Mouse (Mus musculus) WW6 (cell line): ENCODE data around the gene Wdr34.

Experiments
- DNase-seq: peaks from one replicate; pipeline ENCODE4 v3.0.0-alpha.2; 2013; ENCODE audit warnings: low read depth, low spot score

The Wdr34 gene

DNA sequence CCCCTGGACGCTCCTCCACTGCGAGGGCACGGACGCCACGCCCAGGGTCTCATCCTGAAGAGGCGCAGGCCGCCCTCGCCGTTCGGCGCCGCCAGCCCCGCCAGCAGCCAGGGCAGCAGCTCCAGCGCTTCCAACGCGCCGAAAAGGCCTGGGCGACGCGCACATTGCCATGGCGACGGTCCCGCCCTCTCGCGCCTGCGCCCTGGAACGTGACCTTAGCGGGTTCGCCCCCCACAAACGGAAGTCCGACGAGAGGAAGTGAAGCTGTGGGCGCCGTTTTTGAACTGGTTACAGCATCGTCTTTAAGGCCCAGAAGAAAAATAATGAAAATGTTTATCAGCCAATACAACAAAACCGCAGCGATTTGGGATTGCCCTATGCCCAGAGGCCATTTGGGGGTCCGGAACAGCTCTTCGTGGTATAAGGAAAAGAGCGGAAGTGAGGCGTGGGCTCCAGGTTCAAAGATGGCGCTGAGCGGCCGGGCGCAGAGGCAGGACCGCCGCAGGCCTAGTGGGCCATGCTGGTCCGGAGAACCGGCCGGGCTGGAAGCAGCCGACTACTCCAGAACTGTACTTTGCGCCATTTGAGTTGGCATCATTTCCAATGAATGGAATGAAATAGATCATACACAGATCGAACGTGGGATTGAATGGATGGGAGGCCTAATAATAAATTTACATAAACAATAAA lies at the start of gene Wdr34:
Gene Wdr34 (minus strand): TSS at position 183 of the 690 bp plus-strand sequence.
- peak; percentile 87 for DNase-seq

DNA sequence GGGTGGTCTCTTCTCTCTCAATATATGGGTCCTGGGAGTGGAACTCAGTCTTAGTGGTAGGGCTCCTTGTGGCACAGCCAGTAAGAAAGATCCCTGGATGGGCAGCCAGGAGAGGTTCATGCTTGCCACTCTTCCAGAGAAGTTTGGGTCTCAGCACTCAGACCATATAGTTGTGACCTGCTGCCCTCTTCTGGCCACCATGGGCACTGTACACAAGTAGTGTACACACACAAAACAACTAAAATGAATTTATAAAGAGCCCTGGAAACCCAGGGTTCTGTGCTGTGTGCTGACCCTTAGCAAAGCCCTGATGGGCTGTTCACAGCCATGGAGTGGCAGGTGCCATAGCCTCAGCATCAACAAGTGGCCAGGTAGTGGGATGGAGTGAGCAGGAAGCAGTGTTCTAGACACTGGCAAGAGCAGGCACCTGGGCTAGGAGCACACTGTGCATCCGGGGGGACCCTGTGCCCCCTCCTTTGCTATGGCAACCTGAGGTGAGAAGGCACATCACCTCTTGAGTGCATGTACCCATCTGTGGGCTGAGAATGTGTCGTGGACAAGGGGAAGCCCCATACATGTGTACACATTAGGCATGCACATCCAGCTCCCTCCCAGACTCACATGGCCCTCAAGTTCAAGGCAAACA lies 47.3 kb upstream of the Wdr34 start:
- no peak for DNase-seq

DNA sequence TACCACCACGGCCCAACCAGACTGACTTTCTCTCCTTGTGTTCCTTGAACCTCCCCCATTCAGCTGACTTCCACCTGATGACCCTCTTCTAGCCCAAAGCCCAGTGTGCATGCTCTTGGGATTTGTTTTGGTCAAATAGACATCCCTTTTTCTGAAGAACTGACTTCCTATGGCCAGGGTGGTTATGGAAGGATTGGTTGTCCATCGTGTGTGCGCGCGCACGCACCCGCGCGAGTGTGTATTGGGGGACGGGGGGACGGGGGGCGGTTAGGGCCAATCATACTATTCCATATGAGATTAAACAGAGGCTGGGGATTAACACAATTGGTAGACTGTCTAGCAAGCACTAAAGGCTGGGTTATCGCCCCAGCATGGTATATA lies 45.5 kb upstream of the Wdr34 start:
- no peak for DNase-seq

DNA sequence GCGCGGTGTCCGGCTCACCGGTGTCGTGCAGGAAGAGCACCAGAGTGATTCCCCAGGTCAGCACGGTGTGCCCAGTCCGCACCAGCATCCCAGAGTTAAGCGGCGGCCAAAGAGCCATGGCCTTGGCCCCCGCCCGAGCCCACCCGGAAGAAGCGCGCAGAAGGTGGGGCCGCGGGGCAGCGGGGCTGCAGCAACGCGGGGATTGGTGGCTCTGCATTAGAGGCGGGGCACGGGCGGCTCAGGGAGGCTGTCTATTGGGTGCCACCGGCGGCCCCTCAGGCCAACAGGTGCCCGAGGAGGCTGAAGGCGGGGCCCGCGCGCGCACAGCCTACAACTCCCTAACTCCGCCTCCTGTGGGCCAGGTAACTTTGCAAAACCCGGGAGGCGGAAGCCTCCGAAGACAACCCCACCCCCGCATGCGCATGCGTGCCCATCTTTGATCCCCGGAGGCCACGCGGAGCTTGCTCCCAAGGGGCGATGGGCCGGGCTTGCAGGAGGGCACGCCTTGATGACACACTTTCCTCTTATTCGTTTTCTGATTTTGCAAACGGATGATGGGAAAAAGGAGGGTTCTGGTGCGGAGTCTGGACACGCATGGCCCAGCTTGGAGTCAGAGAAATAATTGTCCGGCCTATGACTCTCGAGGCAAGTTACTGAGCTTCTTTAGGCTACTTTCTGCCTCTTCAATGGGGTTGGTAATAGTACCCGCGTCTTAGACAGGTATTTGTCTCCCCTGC lies 45.0 kb upstream of the Wdr34 start, which contains the start of gene Zdhhc12:
Gene Zdhhc12 (minus strand): TSS at position 178 of the 737 bp plus-strand sequence.
- peak; percentile 98 for DNase-seq

DNA sequence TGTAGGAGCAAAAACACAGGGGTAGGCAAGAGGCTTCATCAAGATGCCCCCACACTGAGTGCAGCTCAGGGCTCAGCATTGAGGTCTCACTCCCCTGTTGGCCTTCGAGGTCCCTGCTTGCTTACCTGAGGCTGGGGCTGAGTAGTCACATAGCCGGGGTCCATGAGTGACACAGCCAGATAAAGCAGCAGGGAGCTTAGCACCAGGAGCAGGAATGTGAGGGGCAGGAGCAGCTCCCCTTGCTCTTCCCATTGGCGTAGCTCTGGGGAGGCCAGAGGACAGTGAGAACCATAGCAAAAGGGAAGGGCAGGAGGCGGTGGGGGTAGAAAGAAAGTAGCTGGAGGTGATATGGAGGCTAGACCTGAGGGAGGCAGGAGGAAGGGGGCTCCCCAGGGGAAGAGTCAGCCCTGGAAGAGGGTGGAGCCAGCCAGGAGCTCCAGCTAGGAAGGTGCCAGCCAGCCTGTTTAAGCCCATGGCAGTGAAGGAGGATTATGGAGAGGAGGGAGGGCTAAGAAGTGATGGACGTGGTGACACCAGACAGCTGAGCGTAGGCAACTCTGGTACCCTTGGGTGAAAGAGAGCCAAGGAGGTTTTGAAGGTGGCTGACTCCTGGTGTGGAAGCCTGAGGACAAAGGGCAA lies 43.7 kb upstream of the Wdr34 start:
- DNase-seq, result no peak

DNA sequence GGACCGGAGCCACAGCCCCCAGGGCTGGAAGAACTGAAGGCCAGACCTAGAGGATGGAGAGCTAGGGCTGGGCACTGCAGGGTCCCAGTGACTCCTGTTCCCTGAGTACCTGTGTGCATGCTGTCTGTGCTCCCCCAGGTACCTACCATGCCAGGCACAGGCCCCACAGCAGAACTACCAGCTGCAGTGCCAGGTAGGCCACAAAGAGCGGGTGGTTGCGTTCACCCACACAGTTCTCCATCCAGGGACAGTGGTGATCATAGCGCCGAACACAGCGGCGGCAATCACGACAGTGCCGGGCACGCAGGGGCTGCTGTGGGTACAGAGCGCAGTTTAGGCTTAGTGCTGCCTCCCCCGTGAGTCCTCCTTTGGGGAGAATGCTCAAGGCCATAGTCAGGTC lies 42.8 kb upstream of the Wdr34 start:
- DNase-seq, result no peak

DNA sequence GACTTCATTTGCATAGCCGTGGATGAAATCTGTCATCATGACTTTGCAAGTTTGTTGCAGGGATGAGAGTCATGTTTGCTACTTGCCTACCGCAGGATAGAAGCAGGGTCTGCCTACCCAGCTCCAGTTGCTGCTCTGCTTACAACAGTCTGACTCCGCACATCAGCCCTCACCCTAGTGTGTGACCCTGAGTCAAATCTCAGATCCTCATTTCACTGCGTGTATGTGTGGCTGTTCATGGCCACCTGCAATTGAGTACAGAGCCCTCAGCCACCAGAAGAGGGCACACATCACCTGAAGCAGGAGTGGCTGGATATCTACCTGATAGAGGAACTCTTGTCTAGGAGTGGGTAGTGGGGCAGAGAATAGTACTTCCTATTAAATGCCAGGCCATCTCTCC lies 38.6 kb upstream of the Wdr34 start:
- no peak for DNase-seq

DNA sequence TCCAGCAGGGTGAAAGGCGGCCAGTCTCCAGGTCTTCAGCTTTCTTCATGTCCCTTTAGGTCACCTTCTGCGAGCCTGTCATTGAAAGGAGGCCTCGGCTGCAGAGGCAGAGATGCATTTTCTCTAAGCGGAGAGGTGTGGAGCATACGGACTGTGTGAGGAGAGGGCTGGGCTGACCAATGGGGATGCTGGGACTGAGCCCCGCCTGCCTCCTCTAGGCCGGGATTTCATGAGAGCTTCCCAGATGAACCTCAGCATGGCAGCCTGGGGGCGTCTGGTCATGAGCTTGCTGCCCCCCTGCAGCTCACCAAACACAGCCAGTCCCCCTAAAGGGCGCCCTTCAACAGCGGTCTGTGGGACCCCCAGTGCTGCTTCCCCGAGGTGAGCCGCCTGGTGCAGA lies 36.0 kb upstream of the Wdr34 start:
- no peak for DNase-seq

DNA sequence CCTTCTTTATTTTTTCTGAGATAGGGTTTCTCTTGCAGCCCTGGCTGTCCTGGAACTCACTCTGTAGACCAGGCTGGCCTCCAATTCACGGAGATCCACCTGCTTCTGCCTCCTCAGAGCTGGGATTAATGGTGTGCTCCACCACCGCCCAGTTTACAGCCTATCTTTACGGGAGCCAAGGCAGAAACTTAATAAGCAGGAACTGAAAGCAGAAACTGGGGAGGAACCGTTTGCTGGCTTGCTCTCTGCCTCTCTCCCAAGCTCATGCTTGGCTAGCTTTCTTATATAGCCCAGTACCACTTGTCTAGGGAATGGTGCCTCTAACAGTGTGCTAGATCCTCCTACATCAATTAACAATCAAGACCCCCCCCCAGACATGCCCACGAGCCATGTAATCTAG lies 35.4 kb upstream of the Wdr34 start:
- DNase-seq, result no peak

DNA sequence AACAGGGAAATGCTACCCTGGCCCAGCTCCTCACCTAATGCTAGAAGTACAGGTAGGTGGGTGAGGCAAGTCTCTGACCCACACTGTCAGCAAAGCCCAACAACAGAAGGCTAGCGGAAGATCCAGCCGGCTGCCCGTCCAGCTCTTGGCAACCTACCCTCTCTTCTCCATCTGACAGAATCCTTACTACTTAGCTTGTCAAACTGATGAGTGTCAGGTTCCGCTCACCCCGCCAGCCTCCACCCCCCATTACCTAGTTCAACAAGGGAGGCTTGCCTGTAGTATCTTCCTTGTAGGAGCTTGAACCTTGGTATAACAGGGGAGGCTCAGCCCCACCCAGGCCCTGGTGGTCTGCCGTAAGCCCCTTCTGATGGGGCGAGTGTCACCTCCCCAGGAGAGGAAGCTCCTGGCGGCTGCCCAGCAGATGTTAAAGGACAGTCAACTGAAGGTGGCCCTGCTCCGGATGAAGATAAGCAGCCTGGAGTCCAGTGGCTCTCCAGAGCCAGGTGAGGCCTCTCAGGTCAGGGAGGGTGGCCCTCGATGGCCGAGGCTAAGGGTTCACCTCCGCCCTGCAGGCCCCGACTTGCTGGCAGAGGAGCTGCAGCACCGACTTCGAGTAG lies 31.6 kb upstream of the Wdr34 start:
- no peak for DNase-seq

DNA sequence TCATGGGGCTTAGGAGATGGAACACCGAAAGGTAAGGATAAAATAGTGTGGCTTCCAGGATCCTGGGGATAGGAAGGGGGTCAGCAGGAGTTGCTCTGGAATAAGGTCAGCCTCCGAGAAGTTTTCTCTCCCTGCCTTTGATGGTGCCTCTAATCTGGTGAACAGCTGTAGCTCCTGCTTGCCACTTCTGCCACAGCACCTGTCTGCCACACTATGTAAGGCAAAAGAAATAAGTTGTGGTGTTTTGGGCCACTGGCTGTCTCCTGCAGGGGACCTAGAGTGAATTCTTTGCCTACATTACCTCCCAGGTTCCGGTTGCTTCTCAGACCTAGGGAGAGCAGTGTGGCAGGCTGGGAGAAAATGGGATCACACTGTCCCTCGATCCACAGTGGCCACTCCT lies 30.1 kb upstream of the Wdr34 start:
- no peak for DNase-seq

DNA sequence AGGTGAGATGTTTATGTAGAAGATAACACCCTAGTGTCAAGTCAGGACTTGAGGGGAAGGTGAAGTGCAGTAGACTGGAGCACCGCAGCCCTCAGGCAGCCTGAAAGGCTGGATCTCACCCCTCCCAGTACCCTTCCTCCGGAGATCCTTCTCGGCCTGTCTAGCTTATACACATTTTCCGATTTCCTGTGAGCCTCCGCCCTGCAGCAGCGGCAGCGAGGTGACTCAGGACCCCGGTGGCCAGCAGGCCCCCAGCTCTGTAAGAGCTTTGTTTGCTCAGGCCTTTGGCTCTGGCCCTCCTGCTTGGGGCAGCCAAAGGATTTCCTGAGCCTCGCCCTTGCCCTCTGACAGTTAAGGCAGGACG lies 29.6 kb upstream of the Wdr34 start:
- no peak for DNase-seq

DNA sequence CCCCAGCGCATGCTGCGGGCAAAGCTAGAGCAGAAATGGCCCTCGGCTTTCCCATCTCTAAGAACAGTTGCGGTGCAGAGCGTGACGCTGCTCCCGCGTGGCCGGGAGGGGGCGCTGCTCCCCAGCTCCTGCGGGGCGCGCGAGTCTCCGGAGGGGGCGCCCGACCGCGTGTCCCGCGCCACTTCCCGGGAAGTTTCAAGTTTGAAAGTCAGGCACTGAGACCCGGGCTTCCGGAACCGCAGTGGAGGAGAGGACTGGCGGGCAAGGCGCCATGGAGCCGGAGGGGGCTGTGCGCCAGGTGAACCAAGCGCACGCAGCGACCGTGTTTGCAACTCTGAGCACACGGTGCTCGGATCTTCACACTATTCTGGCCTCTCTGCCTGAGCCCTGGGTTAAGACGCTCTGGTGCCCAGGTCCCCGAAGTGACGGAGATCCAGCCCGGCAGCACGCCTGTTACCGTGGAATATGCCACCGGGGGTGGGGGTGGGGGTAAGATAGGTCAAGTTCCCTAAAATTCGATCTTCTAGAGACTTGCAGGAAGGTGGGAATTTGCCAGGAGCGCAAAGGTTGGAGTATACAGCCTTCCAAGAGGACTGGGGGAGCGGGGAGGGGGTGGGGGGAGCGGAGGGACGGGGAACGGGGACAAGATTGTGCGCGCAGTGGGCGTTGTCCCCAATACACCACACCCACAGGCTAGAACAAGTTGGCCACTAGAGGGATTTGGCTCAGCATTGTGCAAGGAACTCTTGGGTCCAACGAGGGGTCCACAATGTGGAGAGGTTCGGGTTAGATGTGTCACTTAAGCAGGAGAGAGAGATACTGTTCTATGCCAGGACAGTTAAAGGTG lies 29.0 kb upstream of the Wdr34 start, which contains the start of gene Pkn3:
Gene Pkn3 (plus strand): TSS at position 183 of the 847 bp plus-strand sequence.
- DNase-seq, result peak; percentile 82

DNA sequence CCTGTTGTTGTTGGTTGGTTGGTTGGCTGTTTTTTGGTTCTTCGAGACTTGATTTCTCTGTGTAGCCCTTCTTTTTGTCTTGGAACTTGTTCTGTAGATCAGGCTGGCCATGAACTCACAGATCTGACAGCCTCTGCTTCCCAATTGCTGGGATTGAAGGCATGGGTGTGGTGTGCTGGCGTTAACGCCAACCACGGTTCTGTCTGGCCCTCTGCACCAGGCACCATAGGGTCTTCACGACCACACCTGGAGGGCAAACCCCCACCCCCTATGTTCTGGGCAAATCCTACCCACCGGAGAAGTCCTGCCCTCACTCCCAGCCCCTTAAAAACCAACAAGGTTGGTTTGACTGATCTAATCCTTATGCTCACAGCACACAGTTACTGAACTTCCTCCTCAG lies 28.3 kb upstream of the Wdr34 start:
- DNase-seq, result no peak

DNA sequence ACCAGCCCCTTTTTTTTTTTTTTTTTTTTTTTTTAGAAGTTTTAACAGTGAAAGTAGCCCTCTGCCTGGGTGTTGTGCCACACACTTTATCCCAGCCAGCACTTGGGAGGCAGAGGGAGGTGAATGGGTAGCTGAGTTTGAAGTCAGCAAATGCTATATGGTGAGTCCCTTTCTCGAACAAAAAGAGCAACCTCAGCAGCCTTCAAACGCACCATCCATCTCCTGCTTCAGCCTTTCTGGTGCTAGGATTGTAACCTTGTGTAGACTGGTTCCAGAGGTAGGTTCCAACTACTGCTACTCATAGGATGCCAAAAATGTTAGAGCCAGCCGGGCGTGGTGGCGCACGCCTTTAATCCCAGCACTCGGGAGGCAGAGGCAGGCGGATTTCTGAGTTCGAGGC lies 27.8 kb upstream of the Wdr34 start:
- no peak for DNase-seq

DNA sequence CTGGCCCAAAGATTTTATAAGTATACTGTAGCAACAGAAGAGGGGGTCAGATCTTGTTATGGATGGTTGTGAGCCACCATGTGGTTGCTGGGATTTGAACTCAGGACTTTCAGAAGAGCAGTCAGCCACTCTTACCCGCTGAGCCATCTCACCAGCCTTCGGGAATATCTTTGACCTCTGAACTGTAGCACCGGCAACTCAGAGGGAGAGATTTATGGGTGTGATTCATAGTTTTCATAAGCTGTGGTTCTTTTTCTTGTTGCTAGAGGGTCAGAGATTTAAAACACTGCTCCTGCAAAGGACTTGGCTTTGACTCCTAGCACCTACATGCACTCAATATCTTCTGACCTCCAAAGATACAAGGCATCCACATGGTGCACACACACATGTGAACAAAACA lies 26.9 kb upstream of the Wdr34 start:
- no peak for DNase-seq

DNA sequence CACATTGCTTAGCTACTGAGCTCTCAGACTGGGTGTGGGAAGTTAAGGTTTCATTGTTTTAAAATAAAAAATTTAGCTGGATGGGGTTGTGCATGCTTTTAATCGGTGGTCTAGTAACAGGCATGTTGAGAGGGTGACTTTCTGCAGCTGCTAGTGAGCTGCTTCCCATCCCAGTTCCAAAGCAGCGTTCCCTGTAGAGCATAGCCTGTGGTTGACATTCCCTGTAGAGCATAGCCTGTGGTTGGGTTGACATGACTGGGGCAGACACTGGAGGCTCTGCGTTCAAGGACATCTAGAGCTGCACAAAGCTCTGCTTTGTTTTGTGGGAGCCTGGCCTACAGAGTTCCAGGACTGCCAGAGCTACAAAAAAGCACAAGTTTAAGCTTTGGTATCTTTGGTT lies 24.6 kb upstream of the Wdr34 start:
- no peak for DNase-seq

DNA sequence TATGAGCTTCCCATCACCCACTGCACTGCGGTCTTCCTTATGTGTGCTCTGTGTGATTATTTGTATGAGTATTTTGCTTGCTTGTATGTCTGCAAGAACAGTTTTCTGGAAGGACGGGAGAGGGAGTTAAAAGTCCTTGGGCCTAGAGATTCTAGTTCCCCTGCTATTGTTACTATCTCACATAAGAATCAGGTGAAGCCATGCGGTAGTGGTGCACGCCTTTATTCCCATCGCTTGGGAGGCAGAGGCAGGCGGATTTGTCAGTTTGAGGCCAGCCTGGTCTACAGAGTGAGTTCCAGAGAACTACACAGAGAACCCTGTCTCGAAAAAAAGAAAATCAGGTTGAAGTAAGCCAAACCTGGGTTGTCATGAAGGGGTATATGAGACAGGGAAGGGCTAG lies 24.2 kb upstream of the Wdr34 start:
- no peak for DNase-seq

DNA sequence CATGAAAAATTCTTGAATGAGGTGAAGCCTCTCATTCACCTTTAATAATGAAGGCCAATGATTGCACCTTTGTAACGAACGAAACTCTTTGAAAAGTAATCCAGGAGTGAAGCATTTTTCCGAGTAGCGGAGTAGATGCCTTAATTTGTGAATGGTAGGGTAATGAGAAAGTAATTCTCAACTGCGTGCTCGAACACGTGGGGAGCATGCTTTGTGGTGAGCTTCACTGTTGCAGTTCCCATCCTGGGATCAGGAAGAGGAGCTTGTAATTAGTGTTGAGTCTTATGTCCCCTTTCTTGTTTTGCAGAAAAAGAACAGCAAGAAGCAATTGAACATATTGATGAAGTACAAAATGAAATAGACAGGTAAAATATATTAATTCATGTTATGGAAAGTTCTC lies 19.3 kb upstream of the Wdr34 start:
- DNase-seq, result no peak

DNA sequence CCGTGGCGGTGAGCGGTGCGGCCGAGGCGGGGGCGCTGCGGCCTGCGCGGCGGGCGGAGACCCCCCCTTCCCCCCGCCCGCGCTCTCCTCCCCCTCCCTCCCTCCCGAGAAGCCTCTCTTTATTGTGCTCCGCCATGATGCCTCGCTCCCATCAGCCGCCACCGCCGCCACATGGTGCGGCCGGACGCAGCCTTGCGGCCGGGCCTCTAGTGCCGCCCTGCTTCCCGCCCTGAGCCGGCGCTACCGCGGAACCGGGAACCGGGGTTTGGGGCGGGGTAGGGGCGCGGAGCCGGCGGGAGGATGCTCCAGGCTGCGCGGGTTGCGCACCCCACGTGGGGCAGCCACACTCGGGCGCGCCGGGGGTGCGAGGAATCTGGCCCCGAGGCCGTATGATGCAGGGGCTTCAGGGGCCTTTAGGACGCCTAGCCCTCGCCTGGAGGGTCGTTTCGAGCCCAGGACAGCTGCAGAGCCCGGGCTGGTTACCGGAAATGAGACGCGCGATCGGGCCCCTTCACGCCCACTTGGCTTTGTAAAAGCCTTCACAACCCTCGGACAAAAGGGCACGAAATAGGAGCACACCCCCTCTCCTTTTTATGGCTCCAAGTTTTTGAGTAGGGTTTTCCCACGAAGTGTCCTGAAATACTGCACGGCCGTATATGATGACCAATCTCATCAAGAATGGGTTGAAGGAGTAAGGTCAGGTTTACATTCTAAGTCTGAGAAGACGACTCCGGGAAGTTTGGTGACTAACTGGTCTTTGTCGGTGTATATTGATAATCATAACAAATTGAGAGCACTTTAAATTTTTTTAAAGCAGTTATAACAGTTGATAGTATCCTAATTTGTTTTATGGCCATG lies 18.6 kb upstream of the Wdr34 start:
- no peak for DNase-seq
